Mouse (Mus musculus) hindbrain, embryonic 13.5 days (tissue): ENCODE measurements around the gene Atf6. TPM values are rescaled to one million over a fixed set of nuclear protein-coding genes. Genes with fewer than 3 reads are reported as not detected.

Experiments used
- ATAC-seq: fragments of 200-750 bp; cut with Nextera tagmentation; 2 replicates; pipeline ENCODE4 v1.8.0; 2017; ENCODE audit warnings: moderate TSS enrichment; ENCODE audit not compliant: low FRiP score
- H3K27ac ChIP-seq: fragments of 300-500 bp; sonication (generic); 2 replicates; pipeline ENCODE4 v1.5.1; 2015; ENCODE audit warnings: inconsistent platforms, mild to moderate bottlenecking, moderate library complexity
- H3K27me3 ChIP-seq: fragments of 300-500 bp; sonication (generic); 2 replicates; pipeline ENCODE4 v1.6.1; 2015; ENCODE audit warnings: mild to moderate bottlenecking, inconsistent platforms
- H3K36me3 ChIP-seq: fragments of 300-500 bp; sonication (generic); 2 replicates; pipeline ENCODE4 v1.6.1; 2015; ENCODE audit warnings: mild to moderate bottlenecking, inconsistent platforms
- H3K4me1 ChIP-seq: fragments of 300-500 bp; sonication (generic); replicated peaks from 2 replicates; pipeline ENCODE4 v1.6.1; 2015; ENCODE audit warnings: inconsistent platforms
- H3K4me2 ChIP-seq: fragments of 300-500 bp; sonication (generic); 2 replicates; pipeline ENCODE4 v1.6.1; 2015; ENCODE audit warnings: inconsistent platforms, mild to moderate bottlenecking, moderate library complexity
- H3K4me3 ChIP-seq: fragments of 300-500 bp; sonication (generic); 2 replicates; pipeline ENCODE4 v1.5.1; 2015; ENCODE audit warnings: mild to moderate bottlenecking, inconsistent platforms
- H3K9ac ChIP-seq: fragments of 300-500 bp; sonication (generic); 2 replicates; pipeline ENCODE4 v1.6.1; 2015; ENCODE audit warnings: mild to moderate bottlenecking, inconsistent platforms
- H3K9me3 ChIP-seq: fragments of 300-500 bp; sonication (generic); 2 replicates; pipeline ENCODE4 v1.6.1; 2016; ENCODE audit warnings: inconsistent platforms
- WGBS: fragments of 180-500 bp; shearing (Covaris S2); methylation state at CpG from one replicate; pipeline ENCODE4 v1.1.7; 2015; 5-methylcytosine and 5-hydroxymethylcytosine counted together
- polyA plus RNA-seq: library from polyadenylated mRNA; unstranded; fragments of >200 nt; fragmentation: Nextera tagmentation; extraction: Ambion mirVana; gene quantifications from 2 replicates; pipeline ENCODE4 v1.2.1, GENCODE M21; 2015

Atf6 gene
- polyA plus RNA-seq, 1 experiment from 2014 or later, result 7.5 TPM

- no peak for ATAC-seq
- no peaks in the 10 kb centered on the region for H3K27me3 ChIP-seq
Observed at GRCm38 (mm10) chr1:170774431-170774830, 93.1 kb downstream of the Atf6 start.

GRCm38 (mm10) chr1:170773506-170773905 lies 94.1 kb downstream of the Atf6 start:
- no peaks in the 10 kb centered on the region for H3K4me1 ChIP-seq
- H3K4me2 ChIP-seq, result no peak overlapping the region
- no peak for ATAC-seq
- no peaks in the 10 kb centered on the region for H3K27me3 ChIP-seq
- no peak overlapping the region for H3K9ac ChIP-seq
- no peak overlapping the region for H3K27ac ChIP-seq
- H3K4me3 ChIP-seq, result no peak overlapping the region
- H3K36me3 ChIP-seq, result peaks cover 7% of the 10 kb centered on the region
- no peaks in the 10 kb centered on the region for H3K9me3 ChIP-seq
- WGBS, result 93% methylated on average over 4 of the region's 4 CpGs

More at GRCm38 (mm10) chr1:170774431-170774830, 93.1 kb downstream of the Atf6 start:
- Histone ChIP-seq H3K9me3 (no peaks in the 10 kb centered on the region), H3K4me2 (no peak overlapping the region), H3K27ac (no peak overlapping the region), H3K9ac (no peak overlapping the region), H3K4me3 (no peak overlapping the region), H3K4me1 (no peaks in the 10 kb centered on the region), H3K36me3 (peaks cover 9% of the 10 kb centered on the region)
- 75% methylated on average over 1 of the region's 1 CpGs for WGBS

GRCm38 (mm10) chr1:170771437-170772003 lies 96.1 kb downstream of the Atf6 start:
- WGBS, result 69% methylated on average over 25 of the region's 25 CpGs
- Histone ChIP-seq H3K4me3 (no peak overlapping the region), H3K9me3 (no peaks in the 10 kb centered on the region), H3K36me3 (peaks cover 7% of the 10 kb centered on the region), H3K27ac (no peak overlapping the region), H3K4me2 (no peak overlapping the region), H3K4me1 (no peaks in the 10 kb centered on the region), H3K27me3 (no peaks in the 10 kb centered on the region), H3K9ac (no peak overlapping the region)
- no peak for ATAC-seq

- H3K9ac ChIP-seq, result no peak overlapping the region
Observed at GRCm38 (mm10) chr1:170770691-170771090, 96.9 kb downstream of the Atf6 start.

GRCm38 (mm10) chr1:170766997-170767396 lies 100.6 kb downstream of the Atf6 start:
- WGBS, result 90% methylated on average over 2 of the region's 2 CpGs
- H3K27me3 ChIP-seq, result no peaks in the 10 kb centered on the region
- no peaks in the 10 kb centered on the region for H3K4me1 ChIP-seq
- no peak overlapping the region for H3K27ac ChIP-seq
- no peak overlapping the region for H3K4me3 ChIP-seq
- no peak overlapping the region for H3K4me2 ChIP-seq
- no peaks in the 10 kb centered on the region for H3K9me3 ChIP-seq
- H3K36me3 ChIP-seq, result peaks cover 10% of the 10 kb centered on the region
- H3K9ac ChIP-seq, result no peak overlapping the region
- ATAC-seq, result no peak

More at GRCm38 (mm10) chr1:170770691-170771090, 96.9 kb downstream of the Atf6 start:
- WGBS, result 94% methylated on average over 14 of the region's 14 CpGs
- Histone ChIP-seq H3K4me3 (no peak overlapping the region), H3K4me2 (no peak overlapping the region), H3K36me3 (peaks cover 7% of the 10 kb centered on the region), H3K27ac (no peak overlapping the region), H3K4me1 (no peaks in the 10 kb centered on the region), H3K9me3 (no peaks in the 10 kb centered on the region), H3K27me3 (no peaks in the 10 kb centered on the region)
- ATAC-seq, result no peak

- ATAC-seq, result no peak
- H3K4me2 ChIP-seq, result no peak overlapping the region
- H3K27ac ChIP-seq, result no peak overlapping the region
- no peak overlapping the region for H3K4me3 ChIP-seq
- no peak overlapping the region for H3K9ac ChIP-seq
- no peaks in the 10 kb centered on the region for H3K27me3 ChIP-seq
- WGBS, result 90% methylated on average over 1 of the region's 1 CpGs
- peaks cover 6% of the 10 kb centered on the region; the same call in 1 of the 2 replicates for H3K36me3 ChIP-seq
- no peaks in the 10 kb centered on the region for H3K4me1 ChIP-seq
- no peaks in the 10 kb centered on the region for H3K9me3 ChIP-seq
Observed at GRCm38 (mm10) chr1:170764798-170765197, 102.8 kb downstream of the Atf6 start.

GRCm38 (mm10) chr1:170761634-170762033 lies 105.9 kb downstream of the Atf6 start:
- Histone ChIP-seq H3K4me2 (no peak overlapping the region), H3K4me1 (no peaks in the 10 kb centered on the region), H3K27me3 (no peaks in the 10 kb centered on the region), H3K9ac (no peak overlapping the region), H3K9me3 (no peaks in the 10 kb centered on the region), H3K36me3 (peaks cover 6% of the 10 kb centered on the region; the same call in 1 of the 2 replicates), H3K27ac (no peak overlapping the region), H3K4me3 (no peak overlapping the region)
- WGBS, result 87% methylated on average over 1 of the region's 1 CpGs
- no peak for ATAC-seq

- Histone ChIP-seq H3K4me2 (no peak overlapping the region), H3K36me3 (no peaks in the 10 kb centered on the region), H3K4me3 (no peak overlapping the region), H3K27me3 (no peaks in the 10 kb centered on the region), H3K4me1 (no peaks in the 10 kb centered on the region), H3K9me3 (no peaks in the 10 kb centered on the region), H3K9ac (no peak overlapping the region), H3K27ac (no peak overlapping the region)
- no peak for ATAC-seq
- WGBS, result 91% methylated on average over 5 of the region's 5 CpGs
Observed at GRCm38 (mm10) chr1:170753597-170753996, 114.0 kb downstream of the Atf6 start.

GRCm38 (mm10) chr1:170751797-170752196 lies 115.8 kb downstream of the Atf6 start:
- no peak overlapping the region for H3K4me3 ChIP-seq
- WGBS, result 95% methylated on average over 7 of the region's 7 CpGs
- no peak overlapping the region for H3K4me2 ChIP-seq
- H3K36me3 ChIP-seq, result no peaks in the 10 kb centered on the region
- H3K27ac ChIP-seq, result no peak overlapping the region
- H3K9ac ChIP-seq, result no peak overlapping the region
- H3K27me3 ChIP-seq, result no peaks in the 10 kb centered on the region
- H3K4me1 ChIP-seq, result no peaks in the 10 kb centered on the region
- no peak for ATAC-seq
- H3K9me3 ChIP-seq, result no peaks in the 10 kb centered on the region

- WGBS, result 89% methylated on average over 5 of the region's 5 CpGs
- no peaks in the 10 kb centered on the region for H3K9me3 ChIP-seq
- no peak overlapping the region for H3K27ac ChIP-seq
- 0 out of 2 replicates have a peak, but pooled peaks cover 9% of the 10 kb centered on the region for H3K36me3 ChIP-seq
- H3K4me1 ChIP-seq, result 0 out of 2 replicates have a peak, but pooled peaks cover under 1% of the 10 kb centered on the region
- no peak overlapping the region for H3K9ac ChIP-seq
- H3K4me3 ChIP-seq, result no peak overlapping the region
- ATAC-seq, result no peak
- no peaks in the 10 kb centered on the region for H3K27me3 ChIP-seq
- no peak overlapping the region for H3K4me2 ChIP-seq
Observed at GRCm38 (mm10) chr1:170746523-170746922, 121.0 kb downstream of the Atf6 start.

GRCm38 (mm10) chr1:170741497-170742246 lies 125.9 kb downstream of the Atf6 start:
- Histone ChIP-seq H3K4me3 (no peak overlapping the region), H3K4me1 (0 out of 2 replicates have a peak, but pooled peaks cover 3% of the 10 kb centered on the region), H3K9ac (no peak overlapping the region), H3K4me2 (no peak overlapping the region), H3K9me3 (no peaks in the 10 kb centered on the region), H3K36me3 (0 out of 2 replicates have a peak, but pooled peaks cover 9% of the 10 kb centered on the region), H3K27ac (no peak overlapping the region), H3K27me3 (no peaks in the 10 kb centered on the region)
- no peak for ATAC-seq
- WGBS, result 70% methylated on average over 5 of the region's 5 CpGs

GRCm38 (mm10) chr1:170734866-170735265 lies 132.7 kb downstream of the Atf6 start:
- no peaks in the 10 kb centered on the region for H3K9me3 ChIP-seq
- WGBS, result 93% methylated on average over 3 of the region's 3 CpGs
- no peak overlapping the region for H3K4me2 ChIP-seq
- no peaks in the 10 kb centered on the region for H3K27me3 ChIP-seq
- H3K4me3 ChIP-seq, result no peak overlapping the region
- no peak overlapping the region for H3K27ac ChIP-seq
- no peaks in the 10 kb centered on the region for H3K4me1 ChIP-seq
- ATAC-seq, result no peak
- no peak overlapping the region for H3K9ac ChIP-seq
- no peaks in the 10 kb centered on the region for H3K36me3 ChIP-seq

- ATAC-seq, result no peak
- no peaks in the 10 kb centered on the region for H3K27me3 ChIP-seq
- no peak overlapping the region for H3K9ac ChIP-seq
- 95% methylated on average over 2 of the region's 2 CpGs for WGBS
- 0 out of 2 replicates have a peak, but pooled peaks cover 3% of the 10 kb centered on the region for H3K4me1 ChIP-seq
- H3K36me3 ChIP-seq, result no peaks in the 10 kb centered on the region
- no peaks in the 10 kb centered on the region for H3K9me3 ChIP-seq
- H3K27ac ChIP-seq, result no peak overlapping the region
- no peak overlapping the region for H3K4me3 ChIP-seq
- no peak overlapping the region for H3K4me2 ChIP-seq
Observed at GRCm38 (mm10) chr1:170732596-170732890, 135.0 kb downstream of the Atf6 start.
